Mouse (Mus musculus): ENCODE results near the gene Popdc2. TPM values are rescaled to one million over a fixed set of nuclear protein-coding genes. Genes with fewer than 3 reads are reported as not detected.

Gene Popdc2
- polyA plus RNA-seq, 1 experiment from 2014 or later: 0.49 TPM

DNA sequence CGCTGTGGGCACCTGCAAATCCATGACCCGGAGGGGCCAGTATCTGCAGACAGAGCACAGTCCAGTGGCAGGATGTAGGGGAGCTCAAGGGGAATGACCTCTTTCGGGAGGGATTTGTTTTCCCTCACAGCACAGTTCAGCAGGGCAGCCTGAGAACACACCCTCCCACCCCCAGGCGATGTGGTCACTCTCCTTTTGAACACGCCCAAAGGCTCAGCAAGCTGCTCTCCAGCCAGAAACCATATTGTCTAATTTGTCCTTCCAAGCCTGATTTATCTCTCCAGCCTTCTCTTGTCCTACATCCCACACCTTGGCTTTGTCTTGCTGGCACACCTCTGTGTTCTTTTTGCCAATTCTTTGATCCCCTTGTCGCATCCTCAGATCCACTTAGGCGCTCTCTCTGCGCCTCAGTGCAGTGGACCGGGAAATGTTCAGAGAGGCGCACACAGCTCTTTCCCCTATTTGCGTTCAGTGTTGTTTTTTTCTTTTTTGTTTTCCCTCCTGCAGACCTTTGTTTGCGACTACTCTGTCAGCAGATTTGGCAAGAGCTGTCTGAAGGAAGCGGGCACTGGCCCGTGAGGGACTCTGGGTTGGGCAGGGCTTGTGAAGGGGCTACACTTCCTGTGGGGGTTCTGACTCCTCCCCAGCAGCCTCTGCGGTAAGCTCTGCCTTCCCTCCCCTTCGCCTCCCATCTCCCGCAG, 37.7 kb downstream of the Popdc2 start:
- no peaks in the 10 kb centered on the region for H3K27me3 ChIP-seq
- ChIA-PET POLR2A (interaction anchor here (0.7 to 1.2 kb wide), 2 partner anchors 49 to 53 kb away, joined by 3 to 5 read pairs; partner anchors contain the start of gene Adprh), CTCF (no interaction called here)
- no peak for ATAC-seq
- no peak for DNase-seq (ENCODE audit: low read depth, low spot score)
- no peak for TF ChIP-seq CTCF (IDR thresholded peaks at IDR 0.05)
- in situ Hi-C loops (cut with MboI; ENCODE audit: low pct_unique_long_range_greater_than_20kb): no loop called here

DNA sequence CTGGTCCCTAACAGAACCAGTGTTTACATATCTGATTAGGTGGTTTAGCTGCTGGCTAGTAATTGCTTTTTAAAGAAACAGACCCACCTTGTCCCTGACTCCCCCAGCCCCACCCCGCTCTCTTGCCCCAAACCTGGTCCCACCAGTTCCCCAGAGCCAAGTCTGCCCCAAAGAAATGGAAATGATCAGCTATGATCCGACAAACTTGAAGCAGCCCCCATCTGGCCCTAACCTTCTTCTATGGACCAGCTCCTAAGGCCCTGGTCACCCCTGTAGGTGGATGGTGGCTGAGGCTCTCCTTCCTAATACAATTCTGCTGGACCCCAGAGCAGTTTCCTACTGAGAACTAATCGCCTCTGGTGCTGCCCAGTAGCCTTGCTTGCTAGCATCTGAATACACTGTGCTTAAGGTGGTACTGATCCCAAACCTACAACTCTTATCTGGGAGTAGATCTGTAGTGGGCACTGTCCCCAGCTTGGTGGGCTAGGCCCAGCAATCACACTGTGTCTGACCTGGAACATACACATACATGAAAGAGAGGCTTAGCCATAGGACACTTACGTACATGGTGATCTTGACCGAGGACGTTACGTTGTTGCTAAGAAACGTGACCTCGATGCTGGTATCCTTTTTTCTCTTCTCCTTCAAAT, 38.4 kb downstream of the Popdc2 start:
- H3K27me3 ChIP-seq: no peaks in the 10 kb centered on the region
- ChIA-PET POLR2A (interaction anchor here (1.2 kb wide), 1 partner anchor 52 kb away, joined by 3 read pairs; the partner anchor contains the start of gene Adprh), CTCF (interaction anchor here (0.5 kb wide), 1 partner anchor 95 kb away, joined by 3 read pairs; no protein-coding TSS in a partner anchor)
- ATAC-seq: no peak
- in situ Hi-C loops (cut with MboI; ENCODE audit: low pct_unique_long_range_greater_than_20kb): no loop called here
- no peak for DNase-seq (ENCODE audit: low read depth, low spot score)
- no peak for TF ChIP-seq CTCF (IDR thresholded peaks at IDR 0.05)

DNA sequence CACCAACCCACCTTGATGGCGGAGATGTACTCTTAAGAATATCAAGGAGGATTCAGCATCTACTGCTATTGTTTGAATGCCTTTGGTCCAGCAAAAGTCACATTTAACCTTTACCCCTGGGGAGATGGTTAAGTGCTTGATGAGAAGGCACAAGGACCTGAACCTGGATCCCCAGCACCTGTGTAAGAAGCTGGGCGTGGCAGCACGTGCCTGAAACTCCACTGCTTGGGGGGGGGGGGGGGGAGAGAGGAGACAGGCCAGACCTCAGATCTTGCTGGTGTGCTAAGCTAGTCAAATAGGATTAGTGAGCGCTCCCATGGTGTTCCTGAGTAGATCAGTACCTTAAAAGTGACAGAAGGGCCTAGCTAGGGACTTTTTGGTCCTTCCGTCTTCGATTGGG, 39.5 kb downstream of the Popdc2 start:
- ChIA-PET CTCF (no interaction called here), POLR2A (no interaction called here)
- no peak for TF ChIP-seq CTCF (IDR thresholded peaks at IDR 0.05)
- H3K27me3 ChIP-seq: no peaks in the 10 kb centered on the region
- ATAC-seq (no peak), DNase-seq (ENCODE audit: low read depth, low spot score) (no peak)
- in situ Hi-C loops (cut with MboI; ENCODE audit: low pct_unique_long_range_greater_than_20kb): no loop called here

DNA sequence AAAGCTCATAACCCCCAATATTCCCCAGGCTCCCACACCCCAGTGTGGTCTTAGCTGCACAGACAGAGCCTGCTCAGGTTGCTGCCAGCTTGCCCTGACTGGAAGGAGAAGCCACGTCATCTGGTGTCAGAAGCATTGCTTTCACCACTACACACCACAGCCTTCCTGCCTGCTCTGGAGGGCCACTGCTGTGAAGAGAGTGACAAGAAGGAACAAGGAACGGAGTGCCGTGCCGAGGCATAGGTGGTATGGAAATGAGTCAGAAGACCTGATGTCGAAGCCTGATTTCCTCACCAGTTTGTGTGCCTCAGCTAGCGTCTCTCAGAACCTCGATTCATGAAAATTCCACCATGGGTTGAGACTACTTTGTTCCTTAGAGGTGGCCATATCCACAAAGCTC, 41.6 kb downstream of the Popdc2 start:
- H3K27me3 ChIP-seq: no peaks in the 10 kb centered on the region
- ATAC-seq (no peak), DNase-seq (ENCODE audit: low read depth, low spot score) (no peak)
- in situ Hi-C loops (cut with MboI; ENCODE audit: low pct_unique_long_range_greater_than_20kb): no loop called here
- no peak for TF ChIP-seq CTCF (IDR thresholded peaks at IDR 0.05)
- ChIA-PET CTCF (no interaction called here), POLR2A (no interaction called here)

DNA sequence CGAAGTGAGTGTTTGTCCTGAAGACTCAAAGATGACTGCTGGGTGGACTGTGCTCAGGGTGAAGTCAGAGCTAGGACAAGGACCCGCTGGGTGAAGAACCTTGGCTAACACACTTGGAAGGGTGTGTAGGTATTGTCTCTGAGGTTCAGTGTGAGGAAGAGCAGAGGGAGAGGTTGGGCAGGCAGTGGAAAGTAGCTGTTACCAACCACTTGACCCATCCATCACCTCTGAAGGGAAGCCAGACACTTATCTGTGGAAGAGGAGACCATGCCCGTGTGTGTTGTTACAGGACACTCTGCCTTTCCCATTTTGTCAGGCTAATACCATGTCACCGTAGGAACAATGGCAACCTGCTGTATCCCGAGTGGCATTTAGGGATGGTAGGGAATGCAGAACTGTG, 44.3 kb downstream of the Popdc2 start:
- ATAC-seq (no peak), DNase-seq (ENCODE audit: low read depth, low spot score) (no peak)
- CTCF ChIA-PET: interaction anchor here (1.5 to 1.6 kb wide), 3 partner anchors 12 to 100 kb away, joined by 3 to 4 read pairs (median 3); no protein-coding TSS in a partner anchor
- in situ Hi-C loops (cut with MboI; ENCODE audit: low pct_unique_long_range_greater_than_20kb): no loop called here
- H3K27me3 ChIP-seq: no peaks in the 10 kb centered on the region
- no peak for TF ChIP-seq CTCF (IDR thresholded peaks at IDR 0.05)
- POLR2A ChIA-PET: no interaction called here

DNA sequence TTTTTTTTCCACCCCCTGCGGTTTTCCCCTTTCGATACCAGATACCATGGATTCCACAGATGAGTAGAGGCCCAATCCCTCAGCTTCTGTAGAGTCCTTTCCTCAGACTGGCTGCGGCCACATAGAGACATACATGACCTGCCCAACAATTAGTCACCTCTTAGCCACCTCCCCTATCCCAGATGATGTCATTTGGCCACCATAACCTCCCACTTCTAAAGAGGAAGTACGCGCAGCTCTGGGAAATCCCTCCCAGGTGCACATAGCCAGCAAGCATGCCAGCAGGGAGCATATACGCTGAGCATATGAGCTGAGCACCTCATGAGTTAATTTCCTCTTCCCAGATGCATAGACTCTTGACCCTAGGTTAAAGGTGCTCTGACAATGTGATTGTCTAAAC, 44.7 kb downstream of the Popdc2 start:
- no peak for TF ChIP-seq CTCF (IDR thresholded peaks at IDR 0.05)
- ATAC-seq (no peak), DNase-seq (ENCODE audit: low read depth, low spot score) (no peak)
- H3K27me3 ChIP-seq: no peaks in the 10 kb centered on the region
- in situ Hi-C loops (cut with MboI; ENCODE audit: low pct_unique_long_range_greater_than_20kb): no loop called here
- CTCF ChIA-PET: interaction anchor here (1.5 to 1.6 kb wide), 2 partner anchors 12 to 21 kb away, joined by 3 read pairs; no protein-coding TSS in a partner anchor
- POLR2A ChIA-PET: no interaction called here

DNA sequence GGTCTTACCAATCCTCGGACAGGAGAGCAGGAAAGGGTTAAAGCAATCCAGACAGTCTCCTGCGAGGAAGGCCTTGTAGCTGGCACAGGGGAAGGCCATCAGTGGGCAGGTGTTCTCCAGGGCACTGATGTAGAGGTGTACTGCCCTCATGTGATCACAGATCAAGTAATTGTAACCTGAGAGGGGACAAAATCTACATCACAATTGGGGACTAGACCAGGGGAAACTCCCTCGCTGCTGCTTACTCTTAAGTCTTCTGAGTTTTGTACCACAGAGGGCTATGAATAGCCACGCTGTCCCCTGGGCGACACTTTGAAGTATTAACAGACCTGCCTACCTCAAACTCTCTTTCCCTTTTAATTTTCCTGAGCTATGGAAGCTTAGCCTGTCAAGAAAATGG, 45.6 kb downstream of the Popdc2 start:
- H3K27me3 ChIP-seq: no peaks in the 10 kb centered on the region
- CTCF ChIA-PET: interaction anchor here (1.6 kb wide), 1 partner anchor 13 kb away, joined by 3 read pairs; no protein-coding TSS in a partner anchor
- POLR2A ChIA-PET: no interaction called here
- in situ Hi-C loops (cut with MboI; ENCODE audit: low pct_unique_long_range_greater_than_20kb): no loop called here
- ATAC-seq (no peak), DNase-seq (ENCODE audit: low read depth, low spot score) (no peak)
- TF ChIP-seq CTCF (IDR thresholded peaks at IDR 0.05): no peak

DNA sequence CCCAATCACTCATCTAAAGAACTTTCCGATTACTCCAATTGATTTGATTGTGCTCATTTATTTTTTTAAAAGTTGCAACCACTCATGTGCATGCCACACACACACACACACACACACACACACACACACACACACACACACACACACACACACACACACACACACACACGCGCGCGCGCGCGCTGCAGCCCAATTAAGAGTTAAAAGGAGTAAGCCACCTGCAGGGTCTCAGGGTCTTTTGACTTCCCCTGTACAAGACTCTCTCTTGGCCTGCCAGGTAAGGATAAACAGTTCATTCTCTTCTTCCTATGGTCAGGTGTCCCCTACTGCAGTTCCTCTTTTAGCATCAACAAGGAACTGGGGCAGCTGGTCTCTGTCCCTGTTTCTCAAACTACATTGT, 46.4 kb downstream of the Popdc2 start:
- POLR2A ChIA-PET: no interaction called here
- no peak for TF ChIP-seq CTCF (IDR thresholded peaks at IDR 0.05)
- DNase-seq (ENCODE audit: low read depth, low spot score): no peak
- no peak for ATAC-seq
- in situ Hi-C loops (cut with MboI; ENCODE audit: low pct_unique_long_range_greater_than_20kb): no loop called here
- H3K27me3 ChIP-seq: no peaks in the 10 kb centered on the region
- CTCF ChIA-PET: no interaction called here

DNA sequence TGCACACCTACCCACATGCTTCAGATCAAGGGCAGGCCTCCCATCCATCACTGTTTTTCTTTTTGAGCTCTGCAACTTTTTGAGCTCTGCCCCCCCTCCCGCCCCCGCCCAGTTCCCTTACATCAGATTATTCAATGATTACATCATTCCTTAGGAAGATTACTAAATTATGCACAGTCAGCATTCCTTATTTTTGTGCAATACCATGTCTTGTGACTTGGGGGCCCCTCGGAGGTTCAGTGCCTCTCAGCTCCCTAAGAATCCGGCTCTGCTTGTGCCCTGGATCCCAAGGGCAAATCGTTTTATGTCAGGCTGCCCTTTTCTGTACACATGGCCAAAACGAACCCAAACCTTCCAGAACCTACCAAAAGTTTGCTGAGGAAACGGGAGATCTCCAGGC, 52.9 kb downstream of the Popdc2 start:
- no peak for DNase-seq (ENCODE audit: low read depth, low spot score)
- no peak for TF ChIP-seq CTCF (IDR thresholded peaks at IDR 0.05)
- in situ Hi-C loops (cut with MboI; ENCODE audit: low pct_unique_long_range_greater_than_20kb): no loop called here

DNA sequence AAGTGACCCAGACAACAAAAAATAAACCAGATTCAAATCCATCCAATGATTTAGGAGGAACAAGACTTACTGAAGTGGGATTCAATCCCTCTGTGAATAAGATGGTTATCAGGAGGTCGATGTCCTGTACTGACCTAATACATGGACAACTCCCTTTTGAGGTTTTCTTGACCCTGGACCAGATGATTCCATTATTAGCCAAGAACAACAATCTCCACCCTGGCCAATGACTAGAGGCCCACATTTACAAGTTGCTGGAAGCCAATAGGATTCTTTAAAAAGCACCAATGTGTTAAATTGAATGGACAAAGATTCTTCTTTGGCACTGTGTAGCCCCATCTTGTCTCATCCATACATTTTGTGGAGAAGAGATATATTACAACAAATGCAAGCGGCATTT, 63.4 kb downstream of the Popdc2 start:
- ChIA-PET POLR2A (no interaction called here), CTCF (no interaction called here)
- ATAC-seq: no peak
- in situ Hi-C loops (cut with MboI; ENCODE audit: low pct_unique_long_range_greater_than_20kb): no loop called here
- no peak for DNase-seq (ENCODE audit: low read depth, low spot score)
- no peak for TF ChIP-seq CTCF (IDR thresholded peaks at IDR 0.05)
- H3K27me3 ChIP-seq: no peaks in the 10 kb centered on the region

More for the DNA sequence above, 52.9 kb downstream of the Popdc2 start:
- POLR2A ChIA-PET: no interaction called here
- H3K27me3 ChIP-seq: no peaks in the 10 kb centered on the region
- CTCF ChIA-PET: no interaction called here
- ATAC-seq: no peak

DNA sequence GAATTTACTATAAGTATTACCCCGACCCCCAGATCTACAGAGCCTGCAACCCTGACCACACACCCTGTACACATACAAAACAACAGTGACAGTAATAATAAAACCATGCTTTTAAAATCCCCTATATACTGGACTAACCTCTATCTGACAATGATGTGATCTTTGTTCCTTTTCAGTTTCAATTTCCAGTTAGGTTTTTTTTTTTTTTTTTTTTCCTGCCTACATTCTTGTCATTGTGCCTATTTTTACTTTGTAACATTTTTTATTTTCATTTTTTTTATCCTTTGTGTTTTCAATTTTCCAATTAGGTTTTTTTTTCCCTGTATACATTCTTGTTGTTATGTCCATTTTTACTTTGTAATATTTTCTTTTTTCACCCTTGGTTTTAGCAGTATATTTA, 63.8 kb downstream of the Popdc2 start:
- DNase-seq (ENCODE audit: low read depth, low spot score) (no peak), ATAC-seq (no peak)
- TF ChIP-seq CTCF (IDR thresholded peaks at IDR 0.05): no peak
- ChIA-PET CTCF (no interaction called here), POLR2A (no interaction called here)
- in situ Hi-C loops (cut with MboI; ENCODE audit: low pct_unique_long_range_greater_than_20kb): no loop called here
- no peaks in the 10 kb centered on the region for H3K27me3 ChIP-seq

Other genes with a start within 250 kb of the Popdc2 start
- 0.03 TPM for gene Nr1i2, start 67.4 kb upstream of the Popdc2 start, polyA plus RNA-seq (2021)
- 0.09 TPM for gene Maats1, start 20.1 kb upstream of the Popdc2 start, polyA plus RNA-seq (2021)
- 271 TPM for gene Cox17, start 15.2 kb upstream of the Popdc2 start, polyA plus RNA-seq (2021)
- gene Gm21987, start 15.2 kb upstream of the Popdc2 start, polyA plus RNA-seq (2021): not detected
- 61.5 TPM for gene Pla1a, start 70.9 kb downstream of the Popdc2 start, polyA plus RNA-seq (2021)
- 37.5 TPM for gene Adprh, start 90.5 kb downstream of the Popdc2 start, polyA plus RNA-seq (2021)
- 0.24 TPM for gene Cd80, start 93.4 kb downstream of the Popdc2 start, polyA plus RNA-seq (2021)
- gene Timmdc1, start 160.5 kb downstream of the Popdc2 start, polyA plus RNA-seq (2021): 44.5 TPM
- gene Poglut1, start 188.0 kb downstream of the Popdc2 start, polyA plus RNA-seq (2021): 48.0 TPM
- gene Tmem39a, start 196.5 kb downstream of the Popdc2 start, polyA plus RNA-seq (2021): 40.8 TPM